Mouse (Mus musculus): ENCODE measurements around the gene Armc3. TPM values are rescaled to one million over a fixed set of nuclear protein-coding genes. Genes with fewer than 3 reads are reported as not detected.

Gene Armc3
- polyA plus RNA-seq, 1 experiment from 2014 or later: 0.79 TPM

DNA sequence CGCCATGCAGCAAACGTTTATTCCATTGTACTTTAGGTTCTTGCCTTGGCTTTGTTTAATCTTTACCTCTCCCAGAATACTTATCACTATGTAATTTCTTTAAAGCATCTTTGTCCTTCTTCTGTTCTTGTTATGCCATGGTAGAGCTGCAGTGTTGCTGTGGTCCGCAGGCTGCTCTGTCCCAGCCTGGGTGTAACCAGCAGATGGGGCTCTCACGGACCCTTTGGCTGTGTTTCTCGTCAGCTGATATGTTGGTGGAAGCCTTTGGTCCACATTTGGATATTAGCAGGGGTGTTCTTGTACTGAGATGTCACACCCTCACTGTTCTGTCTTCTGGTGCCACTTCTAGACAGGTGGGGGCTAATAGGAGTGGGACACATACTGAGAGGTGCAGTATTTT lies 64.3 kb downstream of the Armc3 start:
- H3K9ac ChIP-seq (replicated peaks; ENCODE audit: low read depth, low read length): no peak overlapping the region
- H3K4me3 ChIP-seq (ENCODE audit: low read depth, low read length): no peak overlapping the region
- 53% methylated on average over 5 of the region's 5 CpGs for WGBS
- no peaks in the 10 kb centered on the region for H3K4me1 ChIP-seq (ENCODE audit: control insufficient read depth, insufficient read depth, low read length)
- no peak overlapping the region for H3K4me2 ChIP-seq (ENCODE audit: low read depth, low read length)
- H3K27ac ChIP-seq (ENCODE audit: low read depth, low read length): no peak overlapping the region
- no peaks in the 10 kb centered on the region for H3K36me3 ChIP-seq (ENCODE audit: control insufficient read depth, insufficient read depth, low read length)
- H3K9me3 ChIP-seq (ENCODE audit: control insufficient read depth, low read length): no peaks in the 10 kb centered on the region
- no peak for ATAC-seq (ENCODE audit: low read depth)
- no peaks in the 10 kb centered on the region for H3K27me3 ChIP-seq (ENCODE audit: control insufficient read depth, insufficient read depth, low read length)

DNA sequence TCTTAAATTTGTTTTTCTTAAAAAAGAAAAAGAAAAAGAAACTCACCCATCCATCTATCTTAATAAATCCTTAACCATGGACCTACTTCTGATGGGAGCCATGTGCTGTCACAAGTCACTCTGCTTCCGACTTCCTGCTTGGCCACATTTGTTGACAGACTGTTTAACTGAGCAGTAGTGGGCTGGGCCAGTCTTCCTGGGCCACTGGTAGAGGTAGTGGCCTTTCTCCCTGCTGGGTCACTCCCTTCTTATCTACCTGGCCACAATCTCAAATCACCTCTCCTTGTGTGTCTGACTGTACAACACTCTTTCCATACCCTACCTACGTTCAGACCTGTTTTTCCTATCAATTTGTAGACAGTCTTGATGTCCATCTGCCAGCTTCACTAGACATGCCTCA lies 66.7 kb downstream of the Armc3 start:
- H3K36me3 ChIP-seq (ENCODE audit: control insufficient read depth, insufficient read depth, low read length): no peaks in the 10 kb centered on the region

DNA sequence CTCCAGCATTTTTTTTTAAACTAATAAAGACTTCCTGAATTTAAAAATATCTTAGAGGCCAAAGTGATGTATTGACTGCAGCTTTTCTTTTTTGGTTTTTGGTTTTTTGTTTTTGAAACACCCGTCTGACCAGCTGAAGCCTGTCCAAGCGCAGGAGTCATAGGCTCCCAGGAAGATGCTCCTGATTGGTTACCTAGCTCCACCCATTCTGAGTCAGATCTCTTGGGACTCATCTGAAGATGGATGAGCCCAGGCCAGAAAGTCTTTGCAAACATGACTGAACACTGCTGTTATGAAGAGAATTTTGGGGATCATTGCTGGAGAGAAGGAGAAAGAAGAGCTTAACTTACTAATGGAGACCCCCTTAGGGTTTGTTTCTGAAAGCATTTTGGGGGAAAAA lies 68.3 kb downstream of the Armc3 start:
- no peak overlapping the region for H3K9ac ChIP-seq (replicated peaks; ENCODE audit: low read depth, low read length)
- H3K4me2 ChIP-seq (ENCODE audit: low read depth, low read length): no peak overlapping the region
- 61% methylated on average over 2 of the region's 2 CpGs for WGBS
- ATAC-seq (ENCODE audit: low read depth): no peak
- H3K4me1 ChIP-seq (ENCODE audit: control insufficient read depth, insufficient read depth, low read length): no peaks in the 10 kb centered on the region
- no peaks in the 10 kb centered on the region for H3K27me3 ChIP-seq (ENCODE audit: control insufficient read depth, insufficient read depth, low read length)
- no peak overlapping the region for H3K27ac ChIP-seq (ENCODE audit: low read depth, low read length)
- H3K4me3 ChIP-seq (ENCODE audit: low read depth, low read length): no peak overlapping the region
- H3K36me3 ChIP-seq (ENCODE audit: control insufficient read depth, insufficient read depth, low read length): no peaks in the 10 kb centered on the region
- H3K9me3 ChIP-seq (ENCODE audit: control insufficient read depth, low read length): no peaks in the 10 kb centered on the region

More for the DNA sequence above, 66.7 kb downstream of the Armc3 start:
- no peaks in the 10 kb centered on the region for H3K27me3 ChIP-seq (ENCODE audit: control insufficient read depth, insufficient read depth, low read length)
- no peaks in the 10 kb centered on the region for H3K9me3 ChIP-seq (ENCODE audit: control insufficient read depth, low read length)
- no peak overlapping the region for H3K9ac ChIP-seq (replicated peaks; ENCODE audit: low read depth, low read length)
- WGBS: 78% methylated on average over 2 of the region's 2 CpGs
- H3K4me3 ChIP-seq (ENCODE audit: low read depth, low read length): no peak overlapping the region
- no peak overlapping the region for H3K27ac ChIP-seq (ENCODE audit: low read depth, low read length)
- H3K4me2 ChIP-seq (ENCODE audit: low read depth, low read length): no peak overlapping the region
- no peaks in the 10 kb centered on the region for H3K4me1 ChIP-seq (ENCODE audit: control insufficient read depth, insufficient read depth, low read length)
- no peak for ATAC-seq (ENCODE audit: low read depth)

DNA sequence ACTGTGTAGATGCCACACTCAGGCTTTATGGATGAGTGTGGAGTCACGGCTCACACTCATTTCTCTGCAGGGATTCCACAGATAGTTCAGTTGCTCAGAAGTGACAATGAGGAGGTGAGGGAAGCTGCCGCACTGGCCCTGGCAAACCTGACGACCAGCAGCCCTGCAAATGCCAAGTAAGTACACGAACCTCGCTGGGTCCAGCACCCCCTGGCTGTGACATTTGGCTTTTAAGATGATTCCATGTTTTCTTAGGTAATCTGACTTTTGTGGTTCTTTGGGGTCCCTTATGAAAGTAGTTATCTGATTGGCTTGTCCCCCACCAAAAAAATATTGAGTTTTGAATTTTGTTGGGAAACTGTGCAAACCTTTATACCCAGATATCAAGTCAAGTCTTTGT lies 70.9 kb downstream of the Armc3 start:
- Histone ChIP-seq H3K27me3 (ENCODE audit: control insufficient read depth, insufficient read depth, low read length) (no peaks in the 10 kb centered on the region), H3K36me3 (ENCODE audit: control insufficient read depth, insufficient read depth, low read length) (no peaks in the 10 kb centered on the region), H3K9me3 (ENCODE audit: control insufficient read depth, low read length) (no peaks in the 10 kb centered on the region), H3K27ac (ENCODE audit: low read depth, low read length) (no peak overlapping the region), H3K4me1 (ENCODE audit: control insufficient read depth, insufficient read depth, low read length) (no peaks in the 10 kb centered on the region), H3K4me2 (ENCODE audit: low read depth, low read length) (no peak overlapping the region), H3K9ac (replicated peaks; ENCODE audit: low read depth, low read length) (no peak overlapping the region), H3K4me3 (ENCODE audit: low read depth, low read length) (no peak overlapping the region)
- ATAC-seq (ENCODE audit: low read depth): no peak
- 47% methylated on average over 5 of the region's 5 CpGs for WGBS

DNA sequence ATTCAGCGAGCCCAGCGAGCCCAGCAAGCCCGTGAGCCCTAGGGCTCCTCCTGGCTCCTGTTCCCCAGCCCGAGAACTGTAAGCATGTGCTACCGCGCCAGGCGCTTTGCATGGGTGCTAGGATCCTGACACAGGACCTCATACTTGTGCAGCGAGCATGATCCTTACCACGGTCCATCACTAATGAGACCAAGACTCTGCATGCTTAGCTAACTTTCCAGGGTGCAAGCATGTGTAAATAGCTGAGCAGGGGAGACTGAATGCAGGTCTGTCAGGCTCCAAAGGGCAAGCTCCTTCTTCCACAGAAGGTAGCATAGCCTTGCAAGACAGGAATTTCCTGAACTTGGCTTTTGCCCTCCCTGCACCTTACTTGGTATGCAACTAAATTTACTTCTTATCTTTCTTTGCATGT lies 71.6 kb downstream of the Armc3 start:
- Histone ChIP-seq H3K27me3 (ENCODE audit: control insufficient read depth, insufficient read depth, low read length) (no peaks in the 10 kb centered on the region), H3K27ac (ENCODE audit: low read depth, low read length) (no peak overlapping the region), H3K9ac (replicated peaks; ENCODE audit: low read depth, low read length) (no peak overlapping the region), H3K36me3 (ENCODE audit: control insufficient read depth, insufficient read depth, low read length) (no peaks in the 10 kb centered on the region), H3K9me3 (ENCODE audit: control insufficient read depth, low read length) (no peaks in the 10 kb centered on the region), H3K4me1 (ENCODE audit: control insufficient read depth, insufficient read depth, low read length) (no peaks in the 10 kb centered on the region), H3K4me3 (ENCODE audit: low read depth, low read length) (no peak overlapping the region), H3K4me2 (ENCODE audit: low read depth, low read length) (no peak overlapping the region)
- WGBS: 33% methylated on average over 9 of the region's 9 CpGs
- ATAC-seq (ENCODE audit: low read depth): no peak

DNA sequence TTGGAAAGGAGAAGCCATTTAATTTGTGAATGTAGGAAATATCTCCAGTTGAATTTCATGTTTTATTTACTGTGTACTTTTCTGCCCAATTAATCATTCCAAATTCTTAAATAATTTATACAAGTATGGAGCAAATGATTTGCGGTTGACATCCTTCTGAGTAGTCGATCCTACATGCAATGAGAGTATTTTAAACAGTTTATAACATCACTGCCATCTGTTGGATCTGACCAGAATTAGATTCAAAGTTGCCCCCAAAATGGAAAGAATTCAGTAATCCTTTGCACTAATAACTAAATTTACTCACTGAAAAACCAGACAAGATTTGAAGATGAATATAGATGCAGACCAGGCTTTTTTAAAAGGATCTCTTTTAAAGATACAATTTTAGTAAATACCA lies 75.5 kb downstream of the Armc3 start:
- no peak for ATAC-seq (ENCODE audit: low read depth)

DNA sequence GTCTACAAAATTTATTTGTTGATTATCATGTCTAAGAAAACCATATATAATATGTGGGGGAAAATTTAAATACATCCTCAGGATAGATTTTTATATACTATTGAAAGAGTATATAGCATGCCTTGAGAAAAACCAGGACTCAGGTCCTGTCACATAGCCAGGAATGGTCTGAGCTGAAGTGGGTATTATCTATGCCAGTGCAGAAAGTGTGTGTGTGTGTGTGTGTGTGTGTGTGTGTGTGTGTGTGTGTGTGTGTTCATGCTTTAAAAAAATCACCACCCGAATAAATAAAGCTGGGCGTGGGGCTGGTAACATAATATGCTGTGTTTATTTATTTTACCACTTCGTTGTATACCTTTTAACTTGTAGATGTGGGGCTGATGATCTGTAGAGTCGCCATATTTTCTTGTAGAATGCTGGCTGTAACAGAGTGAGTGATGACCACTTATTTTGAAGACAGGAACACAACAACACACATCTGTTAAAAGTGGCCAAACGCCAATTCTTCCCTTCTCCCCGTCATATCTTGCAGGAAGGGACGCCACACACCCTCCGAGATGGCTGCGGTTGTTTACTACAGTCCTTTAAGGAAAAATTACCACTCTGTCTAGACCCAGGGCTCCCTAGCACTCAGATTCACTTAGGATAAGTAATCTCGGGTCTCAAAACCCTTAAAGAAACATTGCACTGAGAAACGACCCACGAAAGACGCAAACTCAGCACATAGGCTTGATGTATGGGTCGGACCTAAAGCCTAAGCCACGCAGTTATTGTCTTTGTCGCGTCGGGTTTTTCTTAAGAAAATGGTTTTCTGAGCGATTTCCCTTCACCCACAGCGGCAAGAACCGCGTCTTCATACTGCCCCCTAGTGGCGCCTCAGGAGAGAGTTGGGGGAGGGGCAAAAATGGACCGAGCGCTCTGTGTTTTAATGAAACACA lies 76.8 kb downstream of the Armc3 start:
- H3K36me3 ChIP-seq (ENCODE audit: control insufficient read depth, insufficient read depth, low read length): no peaks in the 10 kb centered on the region
- 8% methylated on average over 25 of the region's 25 CpGs for WGBS
- H3K9ac ChIP-seq (replicated peaks; ENCODE audit: low read depth, low read length): peak overlapping the region; percentile 58
- H3K4me3 ChIP-seq (ENCODE audit: low read depth, low read length): peak overlapping the region; percentile 39
- no peaks in the 10 kb centered on the region for H3K27me3 ChIP-seq (ENCODE audit: control insufficient read depth, insufficient read depth, low read length)
- peak; percentile 90 for ATAC-seq (ENCODE audit: low read depth)
- H3K27ac ChIP-seq (ENCODE audit: low read depth, low read length): peak overlapping the region; percentile 63
- H3K4me2 ChIP-seq (ENCODE audit: low read depth, low read length): peak overlapping the region; percentile 63
- H3K4me1 ChIP-seq (ENCODE audit: control insufficient read depth, insufficient read depth, low read length): no peaks in the 10 kb centered on the region
- no peaks in the 10 kb centered on the region for H3K9me3 ChIP-seq (ENCODE audit: control insufficient read depth, low read length)

More for the DNA sequence above, 75.5 kb downstream of the Armc3 start:
- Histone ChIP-seq H3K27me3 (ENCODE audit: control insufficient read depth, insufficient read depth, low read length) (no peaks in the 10 kb centered on the region), H3K27ac (ENCODE audit: low read depth, low read length) (no peak overlapping the region), H3K4me3 (ENCODE audit: low read depth, low read length) (no peak overlapping the region), H3K9me3 (ENCODE audit: control insufficient read depth, low read length) (no peaks in the 10 kb centered on the region), H3K4me2 (ENCODE audit: low read depth, low read length) (no peak overlapping the region), H3K36me3 (ENCODE audit: control insufficient read depth, insufficient read depth, low read length) (no peaks in the 10 kb centered on the region), H3K9ac (replicated peaks; ENCODE audit: low read depth, low read length) (no peak overlapping the region), H3K4me1 (ENCODE audit: control insufficient read depth, insufficient read depth, low read length) (no peaks in the 10 kb centered on the region)
- 52% methylated on average over 2 of the region's 2 CpGs for WGBS

DNA sequence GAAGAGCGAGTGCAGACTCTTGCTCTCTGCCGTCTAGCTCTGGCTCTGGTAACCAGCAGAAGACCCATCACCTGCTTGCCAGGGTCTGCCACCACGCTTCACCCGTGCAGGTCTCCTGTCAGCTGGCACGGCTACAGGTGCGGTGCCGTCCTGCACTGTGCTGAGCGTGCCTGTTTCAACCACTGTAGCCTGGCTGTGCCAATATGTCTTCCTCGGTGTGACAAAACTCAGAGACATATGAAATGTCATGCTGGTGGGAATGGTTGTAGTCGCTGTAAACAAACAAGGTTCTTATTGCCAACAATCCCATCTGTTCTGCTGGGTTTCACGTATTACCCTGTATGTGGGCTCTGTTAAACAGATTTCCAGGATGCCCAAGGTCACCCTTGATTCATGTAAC lies 81.2 kb downstream of the Armc3 start:
- H3K4me1 ChIP-seq (ENCODE audit: control insufficient read depth, insufficient read depth, low read length): no peaks in the 10 kb centered on the region
- WGBS: 89% methylated on average over 11 of the region's 11 CpGs
- no peak overlapping the region for H3K4me2 ChIP-seq (ENCODE audit: low read depth, low read length)
- no peak for ATAC-seq (ENCODE audit: low read depth)
- H3K27ac ChIP-seq (ENCODE audit: low read depth, low read length): no peak overlapping the region
- no peaks in the 10 kb centered on the region for H3K27me3 ChIP-seq (ENCODE audit: control insufficient read depth, insufficient read depth, low read length)
- H3K9ac ChIP-seq (replicated peaks; ENCODE audit: low read depth, low read length): no peak overlapping the region
- no peaks in the 10 kb centered on the region for H3K36me3 ChIP-seq (ENCODE audit: control insufficient read depth, insufficient read depth, low read length)
- H3K4me3 ChIP-seq (ENCODE audit: low read depth, low read length): no peak overlapping the region
- H3K9me3 ChIP-seq (ENCODE audit: control insufficient read depth, low read length): no peaks in the 10 kb centered on the region

DNA sequence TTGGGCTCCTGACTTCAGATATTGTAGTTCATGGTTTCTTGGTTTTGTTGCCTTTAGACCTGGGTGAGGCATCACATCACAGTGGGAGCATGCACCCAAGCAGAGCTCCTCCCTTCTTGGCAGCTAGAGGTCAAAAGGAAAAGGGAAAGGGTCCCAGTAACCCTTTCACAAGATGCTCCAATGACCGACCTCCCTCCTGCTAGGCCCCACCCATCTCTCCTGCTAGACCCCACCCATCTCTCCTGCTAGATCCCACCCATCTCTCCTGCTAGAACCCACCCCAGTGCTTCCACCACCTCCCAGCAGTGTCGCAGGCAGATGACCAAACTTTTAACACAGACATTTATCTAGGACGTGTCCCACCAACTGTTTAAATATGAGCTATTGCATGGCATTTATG lies 93.3 kb downstream of the Armc3 start:
- ATAC-seq (ENCODE audit: low read depth): no peak
- H3K4me1 ChIP-seq (ENCODE audit: control insufficient read depth, insufficient read depth, low read length): no peaks in the 10 kb centered on the region
- no peak overlapping the region for H3K27ac ChIP-seq (ENCODE audit: low read depth, low read length)
- no peaks in the 10 kb centered on the region for H3K27me3 ChIP-seq (ENCODE audit: control insufficient read depth, insufficient read depth, low read length)
- no peaks in the 10 kb centered on the region for H3K9me3 ChIP-seq (ENCODE audit: control insufficient read depth, low read length)
- WGBS: 44% methylated on average over 3 of the region's 3 CpGs
- H3K9ac ChIP-seq (replicated peaks; ENCODE audit: low read depth, low read length): no peak overlapping the region
- no peak overlapping the region for H3K4me2 ChIP-seq (ENCODE audit: low read depth, low read length)
- H3K4me3 ChIP-seq (ENCODE audit: low read depth, low read length): no peak overlapping the region
- H3K36me3 ChIP-seq (ENCODE audit: control insufficient read depth, insufficient read depth, low read length): no peaks in the 10 kb centered on the region
